Mouse (Mus musculus) adrenal gland, postnatal 4 days (tissue): ENCODE results near the gene Bcar3. TPM values are rescaled to one million over a fixed set of nuclear protein-coding genes. Genes with fewer than 3 reads are reported as not detected.

Experiments used
- DNase-seq, 2 experiments: peaks; one replicate each; pipeline ENCODE4 v3.0.0; 2021 to 2022; ENCODE audit warnings: low spot score in 2 of 2, mixed read lengths in 2 of 2
- total RNA-seq, 2 experiments: library from RNA; stranded (reverse); gene quantifications; 2 replicates each; pipeline ENCODE4 v1.2.3; 2021

Gene Bcar3
- total RNA-seq, 2 experiments from 2014 or later, result 47.6 to 54.2 TPM

DNA sequence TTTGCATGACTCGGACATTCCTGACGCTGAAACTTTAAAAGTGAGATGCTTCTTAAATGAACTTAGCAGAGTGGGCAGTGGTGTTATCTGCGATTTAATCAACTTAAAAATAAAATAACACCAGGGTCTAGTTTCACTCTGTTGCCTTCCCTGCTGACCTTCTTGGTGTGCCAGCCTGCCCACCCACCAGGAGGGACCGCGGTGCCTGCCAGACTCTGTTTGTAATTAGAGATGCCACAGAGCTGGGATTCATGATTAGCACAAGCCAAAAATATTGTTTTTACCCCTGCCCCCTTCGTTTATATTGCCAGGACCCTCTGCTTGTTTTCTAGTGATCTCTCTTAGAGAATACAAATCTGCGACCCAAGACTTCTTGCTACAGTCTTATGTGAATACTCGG, 152.7 kb downstream of the Bcar3 start:
- DNase-seq, result no peak

DNA sequence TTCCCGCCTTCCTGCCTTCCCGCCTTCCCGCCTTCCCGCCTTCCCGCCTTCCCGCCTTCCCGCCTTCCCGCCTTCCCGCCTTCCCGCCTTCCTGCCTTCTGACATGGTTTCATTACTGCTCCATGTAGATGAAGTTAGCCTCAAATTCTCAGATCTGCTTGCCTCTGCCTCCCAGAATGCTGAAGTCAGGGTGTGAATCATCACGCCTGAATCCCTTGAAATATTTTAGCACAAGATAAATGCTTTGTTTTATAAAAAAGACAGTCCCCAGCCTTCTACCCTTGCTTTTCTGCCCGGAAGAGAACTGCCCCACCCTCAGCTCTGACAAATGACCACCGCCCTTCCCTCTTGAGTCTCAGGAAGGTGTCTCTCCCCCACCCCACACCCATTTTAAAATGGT, 154.3 kb downstream of the Bcar3 start:
- no peak for DNase-seq

DNA sequence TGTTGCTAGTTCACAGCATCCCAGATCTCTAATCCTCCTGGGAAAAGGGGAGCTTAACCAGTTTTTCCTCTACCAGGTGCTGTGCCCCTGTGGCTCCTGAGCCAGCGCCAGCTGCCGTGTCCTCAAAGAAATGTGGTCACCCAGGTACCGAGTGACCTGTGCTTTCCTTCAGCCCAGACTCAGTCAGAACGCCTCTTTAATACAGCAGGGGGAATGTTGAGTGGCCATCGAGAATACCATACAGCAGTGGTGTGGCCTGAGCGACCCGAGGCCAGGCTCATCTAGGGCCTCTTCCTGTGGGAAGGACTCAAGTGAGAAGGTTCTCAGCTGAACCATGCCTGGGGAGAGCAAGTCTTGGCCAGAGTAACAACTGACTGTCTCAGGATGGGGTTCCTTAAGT, 156.1 kb downstream of the Bcar3 start:
- DNase-seq, result no peak

DNA sequence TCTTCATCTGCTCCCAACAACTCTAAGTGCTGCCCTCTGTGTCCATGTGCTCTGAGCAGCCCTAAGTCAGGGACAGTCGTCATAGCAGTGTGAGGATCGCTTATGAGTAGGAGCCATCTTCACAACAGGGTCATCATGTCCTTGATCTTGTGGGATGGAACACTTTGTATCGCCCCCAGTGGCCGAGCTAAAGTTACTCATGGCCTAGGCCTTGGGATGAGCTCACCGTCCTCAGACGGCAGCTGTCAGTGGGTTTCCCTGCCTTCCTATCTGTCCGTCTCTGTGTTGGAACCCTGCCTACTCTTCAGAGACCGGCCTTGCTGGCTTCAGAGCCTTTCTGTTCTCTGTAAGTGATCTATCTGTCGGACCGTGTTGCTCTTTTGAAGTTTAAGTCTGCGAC, 159.9 kb downstream of the Bcar3 start:
- peak in 1 of 2 experiments; percentile 40 for DNase-seq

DNA sequence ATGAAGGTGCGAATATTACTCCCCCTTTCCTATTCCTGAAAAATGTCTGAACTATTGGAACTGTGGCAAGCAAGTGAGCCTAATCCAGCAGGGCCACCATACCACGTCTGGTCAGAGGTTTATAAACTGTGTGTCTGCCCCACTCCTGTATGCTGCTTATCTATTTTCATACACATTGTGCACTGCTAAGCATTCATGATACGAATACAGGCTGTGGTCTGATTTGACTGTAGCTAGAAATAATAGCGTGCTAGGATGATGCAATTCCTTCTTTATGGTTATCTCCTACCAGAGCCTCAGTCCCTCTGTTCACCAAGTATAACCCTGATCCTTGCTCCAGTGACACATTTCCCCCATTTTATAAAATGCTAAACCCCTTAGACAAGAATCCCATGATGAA, 162.2 kb downstream of the Bcar3 start:
- no peak for DNase-seq

DNA sequence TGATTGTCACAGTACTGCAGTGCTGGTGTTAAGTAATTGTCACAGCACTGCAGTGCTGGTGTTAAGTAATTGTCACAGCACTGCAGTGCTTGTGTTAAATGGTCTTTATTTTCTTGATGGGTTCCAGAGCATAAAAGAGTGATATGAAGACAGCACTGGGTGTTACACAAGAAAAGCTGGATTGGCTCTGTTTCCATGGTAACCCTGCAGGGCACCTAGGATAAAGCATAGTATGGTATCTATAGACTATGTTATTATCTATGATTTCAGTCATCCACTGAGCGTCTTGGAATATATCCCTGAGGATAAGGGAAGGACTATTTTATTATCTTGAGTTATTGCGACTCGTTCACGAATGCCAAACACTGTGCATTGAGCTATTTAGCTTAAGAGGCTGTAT, 162.9 kb downstream of the Bcar3 start:
- no peak for DNase-seq

DNA sequence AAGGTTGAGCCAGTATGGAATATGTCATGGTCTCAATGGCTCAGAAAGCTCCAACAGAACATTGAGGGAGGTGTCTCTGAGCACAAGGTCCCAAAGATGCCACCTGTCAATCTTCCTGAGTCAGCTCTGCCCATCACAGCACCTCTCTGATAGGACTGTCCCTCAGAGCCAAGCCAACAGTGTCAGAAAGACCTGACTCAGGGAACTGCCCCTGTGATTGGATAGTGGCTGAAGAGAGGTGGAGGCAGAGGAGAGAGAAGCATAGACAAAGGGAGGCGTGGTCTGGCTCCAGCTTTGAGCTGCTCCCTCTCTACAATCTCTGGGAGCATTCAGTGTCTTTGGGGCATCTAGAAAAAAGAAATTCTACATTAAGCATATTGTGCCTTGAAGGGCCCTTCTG, 163.8 kb downstream of the Bcar3 start:
- DNase-seq, result no peak

DNA sequence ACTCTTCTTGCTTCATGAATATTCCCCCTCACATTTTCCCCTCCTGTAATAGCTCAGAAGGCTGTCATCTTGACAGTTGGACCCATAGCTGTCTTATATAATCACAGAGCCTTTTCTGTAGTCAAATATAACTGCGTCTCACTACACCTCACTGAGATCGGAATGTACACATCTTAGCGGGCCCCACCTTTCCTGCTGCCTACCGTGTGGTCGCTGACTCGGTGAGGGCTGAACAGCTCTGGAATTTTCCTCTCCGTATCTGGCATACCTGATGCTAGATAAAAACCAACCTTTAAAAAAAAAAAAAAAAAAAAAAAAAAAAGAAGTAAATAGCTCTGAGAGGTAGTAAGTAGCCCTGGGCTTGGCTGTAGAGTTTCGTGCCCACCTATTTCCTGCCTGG, 164.8 kb downstream of the Bcar3 start:
- no peak for DNase-seq

DNA sequence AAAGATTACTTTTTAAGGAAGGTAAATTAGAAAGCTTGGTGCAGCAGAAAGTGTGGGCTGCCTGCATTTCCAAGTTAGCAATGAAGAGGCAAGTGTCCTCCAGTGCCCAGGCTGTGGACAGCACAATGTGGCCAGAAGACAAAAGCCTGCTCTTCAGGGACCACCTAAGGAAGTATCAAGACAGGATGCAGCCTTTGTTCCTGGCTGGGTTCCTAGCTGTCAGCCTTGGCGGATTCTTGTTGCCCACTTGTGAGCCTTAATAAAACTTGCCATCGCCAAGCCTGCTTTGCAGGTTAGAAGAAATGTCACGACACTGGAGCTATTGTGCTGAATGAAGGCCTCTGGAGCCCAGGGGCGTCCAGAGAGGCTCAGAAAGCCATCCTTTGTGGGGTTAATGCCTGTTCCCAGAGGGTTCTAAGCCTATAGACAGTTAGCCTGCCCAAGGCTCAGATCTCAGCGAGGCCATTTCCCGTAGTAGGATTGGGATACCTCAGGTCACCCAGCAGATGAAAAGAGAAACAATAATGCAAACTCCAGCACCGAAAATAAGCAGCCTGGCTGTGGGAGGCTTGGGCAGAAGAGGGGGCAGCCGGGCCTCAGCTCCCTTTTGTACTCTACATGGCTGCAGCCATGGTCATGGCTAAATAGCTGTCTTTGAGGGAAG, 167.0 kb downstream of the Bcar3 start:
- no peak for DNase-seq

DNA sequence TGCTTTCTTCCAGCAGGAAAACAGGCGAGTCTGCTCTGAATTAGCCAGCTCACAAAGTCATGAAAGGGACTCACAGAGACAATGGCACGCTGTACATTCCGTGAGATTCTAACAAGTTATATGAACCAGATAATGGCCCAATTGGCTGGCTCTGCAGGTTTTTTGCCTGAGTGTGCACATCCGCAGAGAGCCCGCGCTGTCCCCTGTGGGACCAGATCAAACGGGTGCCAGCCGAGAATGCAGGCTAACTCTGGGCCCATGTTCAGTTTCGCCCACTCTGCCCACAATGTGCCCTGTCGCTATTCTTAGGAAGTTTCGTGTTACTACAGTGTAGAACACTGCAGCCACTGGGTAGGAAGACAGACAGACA, 167.6 kb downstream of the Bcar3 start:
- no peak for DNase-seq

DNA sequence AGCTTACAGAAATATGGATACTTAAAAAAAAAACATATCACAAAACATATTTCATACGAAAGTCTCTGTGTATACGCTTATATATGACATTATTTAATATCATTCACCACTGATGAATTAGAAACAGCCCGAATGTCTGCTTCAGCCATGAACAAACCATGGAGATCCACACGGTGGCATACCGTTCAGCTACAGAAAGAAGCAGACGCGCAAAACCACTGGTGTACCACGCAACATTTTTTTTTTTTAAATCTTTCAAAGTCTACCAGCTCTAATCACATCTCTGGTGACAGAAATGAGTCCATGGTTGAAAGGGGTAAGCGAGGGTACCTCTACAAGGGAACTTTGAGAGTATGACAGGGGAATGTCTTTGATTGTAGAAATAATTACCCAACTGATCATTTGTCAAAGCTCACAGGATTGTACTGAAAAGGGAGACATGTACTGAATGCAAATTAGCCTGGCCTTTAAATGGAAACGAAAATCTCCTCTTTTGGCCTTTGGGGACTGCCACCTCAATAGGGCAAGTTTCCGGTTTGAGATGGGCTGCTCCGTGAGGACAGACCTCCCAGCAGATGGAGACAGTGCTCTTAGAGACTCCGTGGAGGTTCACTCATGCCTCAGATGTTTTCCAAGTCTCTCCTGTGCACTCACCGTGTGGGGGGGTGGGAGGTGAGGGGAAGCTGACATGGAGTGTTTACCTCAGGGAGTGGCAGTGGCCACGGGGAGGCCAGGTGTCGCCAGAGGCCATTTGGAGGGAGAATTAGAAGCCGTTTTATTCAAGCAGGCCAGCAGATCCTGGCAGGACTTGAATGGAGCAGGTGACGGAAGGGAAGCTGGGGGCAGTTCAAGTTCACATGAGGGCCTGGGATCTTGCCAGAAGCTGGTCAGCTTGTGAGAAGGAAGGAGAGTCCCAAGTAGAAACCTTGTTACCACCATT, 168.3 kb downstream of the Bcar3 start:
- no peak for DNase-seq

DNA sequence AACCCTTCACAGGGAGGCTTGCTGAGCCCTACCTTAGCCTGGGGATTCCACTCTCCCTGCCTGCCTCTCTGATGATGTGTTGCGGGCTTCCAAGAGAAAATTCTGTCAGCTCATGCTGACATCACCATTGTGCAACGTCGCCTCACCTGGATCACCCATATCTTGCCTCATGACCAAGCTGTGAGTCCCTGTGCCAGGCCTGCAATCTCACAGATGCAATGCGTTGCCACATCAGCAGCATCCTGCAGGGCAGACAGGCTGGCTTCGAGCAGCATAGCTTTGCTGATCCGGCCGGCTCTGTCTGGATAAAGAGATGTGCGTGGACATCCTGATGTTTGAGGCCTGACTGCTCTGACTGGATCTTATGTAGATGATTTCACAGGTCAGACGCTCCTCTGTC, 169.2 kb downstream of the Bcar3 start:
- no peak for DNase-seq

DNA sequence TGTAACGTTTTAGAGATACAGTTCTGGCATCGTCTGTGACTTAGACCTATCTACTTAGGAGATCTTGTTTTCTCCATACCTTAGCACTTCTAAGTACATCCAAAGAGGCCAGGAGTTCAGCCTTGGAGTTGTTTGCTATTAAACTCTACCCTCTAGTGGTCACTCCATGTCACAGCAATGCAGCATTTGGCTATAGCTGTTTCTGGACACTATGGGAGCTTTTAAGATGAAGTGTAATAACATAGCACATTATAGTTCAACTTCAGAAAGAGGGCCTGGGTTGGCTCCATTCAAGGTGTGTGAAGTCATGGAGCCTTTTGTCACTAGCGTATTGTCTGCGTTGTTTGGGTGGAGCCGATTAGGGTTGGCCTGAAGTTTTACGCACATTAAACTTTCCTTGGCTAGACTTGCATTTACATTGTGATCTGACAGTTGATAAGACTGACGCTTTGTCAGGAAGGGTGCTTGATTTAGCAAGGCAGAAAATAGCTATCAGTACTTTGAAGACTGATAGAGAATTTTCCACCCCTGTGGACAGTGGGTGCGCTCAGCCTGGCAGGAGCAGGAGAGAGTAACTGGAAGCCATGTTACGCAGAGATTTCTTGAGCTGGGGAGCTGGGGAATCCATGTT, 172.3 kb downstream of the Bcar3 start:
- no peak for DNase-seq

DNA sequence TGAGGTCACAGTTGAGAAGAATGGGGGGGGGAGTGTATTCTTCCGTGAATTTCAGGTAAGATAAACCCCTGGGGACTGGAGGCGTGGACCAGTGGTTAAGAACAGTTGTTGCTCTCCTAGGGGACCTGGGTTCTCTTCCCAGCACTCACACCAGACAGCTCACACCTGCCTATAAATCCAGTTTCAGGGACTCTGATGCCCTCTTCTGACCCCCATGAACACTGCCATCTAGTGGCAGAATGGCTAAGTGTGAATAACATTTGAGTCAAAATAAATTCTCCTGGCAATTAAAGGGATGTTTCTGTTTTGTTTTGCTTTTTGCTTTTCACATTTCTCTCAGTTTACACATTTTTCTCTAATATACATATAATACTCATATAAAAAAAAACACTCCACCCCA, 174.0 kb downstream of the Bcar3 start:
- DNase-seq, result no peak

DNA sequence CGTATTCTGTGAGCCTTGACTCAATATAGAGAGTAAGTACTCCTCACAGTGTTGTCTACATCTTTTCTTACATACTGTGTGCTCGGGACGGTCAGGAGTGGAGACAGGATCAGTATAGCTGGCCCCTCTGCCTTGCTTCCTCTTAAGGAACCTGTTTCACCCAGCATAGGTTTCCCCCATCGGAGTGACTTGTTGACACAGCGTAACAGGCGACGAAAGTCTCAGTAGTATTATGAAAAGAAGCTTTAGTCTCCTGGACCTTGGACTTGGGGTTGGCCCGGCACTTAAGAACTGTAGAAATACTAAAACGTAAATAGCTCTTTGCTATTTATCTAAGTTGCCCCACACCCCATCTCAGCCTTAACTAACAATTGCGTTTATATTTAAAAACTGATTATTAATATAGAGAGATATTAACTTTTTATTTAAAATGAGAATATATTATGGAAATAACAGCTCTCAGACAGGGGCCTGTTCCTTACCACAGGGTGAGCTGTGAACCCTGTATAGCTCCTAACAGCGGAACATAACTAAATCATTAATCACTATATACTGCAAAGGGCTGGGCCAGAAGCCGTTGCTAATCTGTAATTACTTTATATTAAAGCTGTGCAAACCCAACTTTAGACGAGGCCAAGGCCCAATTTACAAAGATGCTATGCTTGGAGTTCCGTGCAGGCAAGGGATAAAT, 176.5 kb downstream of the Bcar3 start:
- no peak for DNase-seq

DNA sequence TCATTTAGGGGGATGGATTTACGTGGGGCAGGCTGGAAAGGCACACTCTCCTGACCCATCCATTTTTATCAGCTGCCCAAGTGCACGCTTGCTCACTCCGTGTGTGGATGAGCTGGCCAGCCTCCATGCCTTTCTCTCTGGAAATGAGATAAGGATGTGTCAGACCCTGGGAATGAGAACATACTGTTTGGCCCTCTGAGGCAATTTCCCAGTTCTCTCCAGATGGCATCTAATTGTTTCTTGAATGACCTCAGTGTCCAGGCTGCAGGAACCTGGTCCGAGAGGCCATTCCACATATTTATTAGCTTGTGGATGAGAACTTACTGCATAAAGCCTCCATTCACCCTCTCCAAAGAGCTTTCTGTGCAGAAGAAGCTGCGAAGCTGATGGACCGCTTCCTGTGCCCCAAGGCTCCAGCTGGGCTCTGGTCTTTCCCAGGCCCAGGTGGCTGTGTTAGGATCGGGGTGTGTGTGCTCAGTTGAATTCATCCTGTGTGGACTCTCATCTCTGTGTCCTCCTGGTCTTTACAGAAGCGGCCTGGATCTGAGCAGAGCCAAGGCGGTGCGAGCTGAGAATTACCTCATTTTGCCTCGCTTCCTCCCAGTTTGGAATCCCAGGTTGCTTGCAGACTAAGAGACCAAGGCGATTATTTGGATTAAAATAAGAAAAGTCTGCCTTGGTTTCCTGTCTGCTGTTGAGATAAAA, 177.2 kb downstream of the Bcar3 start:
- DNase-seq, result no peak

DNA sequence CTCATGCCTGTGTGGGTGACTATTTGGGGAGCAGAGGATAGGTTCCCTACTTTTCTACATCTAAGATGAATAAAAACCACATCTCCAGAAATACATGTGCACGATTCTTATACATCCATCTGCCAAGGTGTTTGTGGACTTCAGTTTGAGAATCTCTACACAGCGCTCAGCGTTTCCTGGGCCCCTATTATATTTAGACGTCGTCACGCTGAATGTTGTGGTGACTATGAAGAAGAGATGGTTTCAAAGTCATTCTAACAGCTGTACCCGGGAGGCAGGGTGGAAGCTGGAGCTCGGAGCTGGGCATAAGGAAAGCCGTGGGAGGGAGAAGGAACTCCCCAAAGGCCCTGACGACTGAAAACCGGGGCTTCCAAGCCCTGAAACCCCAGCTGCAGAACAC, 178.5 kb downstream of the Bcar3 start:
- DNase-seq, result no peak

DNA sequence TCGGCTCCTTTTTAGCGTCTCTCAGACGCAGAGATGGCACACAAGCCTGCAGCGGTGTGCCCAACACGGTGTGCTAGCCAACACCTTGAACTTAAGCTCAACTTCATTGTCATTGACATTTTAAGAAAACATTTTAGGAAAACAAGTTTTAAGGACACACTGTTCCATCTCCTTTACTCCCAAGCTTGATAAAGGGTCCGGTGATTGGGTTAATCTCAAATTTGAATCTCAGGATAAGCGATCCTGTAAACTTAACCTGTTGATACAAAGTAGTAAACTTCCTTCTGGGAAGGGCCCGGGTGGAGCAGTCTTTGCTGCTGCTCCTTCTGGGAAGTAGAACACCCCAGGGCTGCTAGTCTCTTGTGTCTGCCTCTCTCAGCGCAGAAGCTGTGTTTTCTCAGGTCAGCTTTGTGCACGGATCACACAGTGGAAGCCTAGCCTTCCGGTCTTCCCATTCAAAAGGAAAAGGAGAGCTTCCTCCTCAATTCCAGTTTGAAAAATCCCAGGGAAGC, 179.6 kb downstream of the Bcar3 start:
- DNase-seq, result no peak

DNA sequence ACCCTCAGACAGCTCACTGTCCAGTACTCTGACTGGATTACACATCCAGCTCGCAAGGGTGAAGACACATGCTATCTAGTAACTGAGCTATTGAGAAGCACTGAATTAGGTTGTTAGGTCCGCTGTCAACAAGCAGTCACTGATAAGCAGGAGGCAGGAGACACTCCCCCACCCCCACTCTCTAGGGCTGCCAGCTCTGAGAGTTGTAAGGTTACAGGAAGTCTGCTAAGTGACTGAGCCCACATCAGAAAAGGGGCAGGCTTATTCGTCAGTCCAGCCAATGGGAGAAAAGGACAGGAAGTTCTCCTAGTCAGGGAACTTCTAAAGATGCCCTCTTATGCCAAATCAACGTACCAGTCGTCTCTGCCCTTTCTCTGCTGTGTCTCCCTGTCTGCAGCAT, 180.1 kb downstream of the Bcar3 start:
- peak in 1 of 2 experiments; percentile 60 for DNase-seq

DNA sequence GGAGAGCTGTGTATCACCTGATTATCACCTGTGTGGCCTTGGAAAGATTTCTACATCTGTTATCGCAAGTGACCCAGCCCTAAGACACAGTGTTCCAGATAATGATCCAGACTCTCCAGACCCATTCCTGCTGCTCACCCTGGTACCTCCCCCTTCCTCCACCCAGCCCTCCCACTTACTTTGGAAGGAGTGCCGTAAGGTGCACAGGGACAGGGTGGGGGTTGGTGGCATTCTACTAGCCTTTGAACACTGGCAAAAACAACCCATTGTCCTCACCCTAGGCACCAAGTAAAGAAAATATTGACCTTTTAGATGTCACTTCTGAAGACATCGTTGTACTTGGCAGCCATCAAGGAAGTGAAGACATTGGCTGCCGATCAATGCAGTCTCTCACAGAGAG, 180.9 kb downstream of the Bcar3 start:
- DNase-seq, result no peak

DNA sequence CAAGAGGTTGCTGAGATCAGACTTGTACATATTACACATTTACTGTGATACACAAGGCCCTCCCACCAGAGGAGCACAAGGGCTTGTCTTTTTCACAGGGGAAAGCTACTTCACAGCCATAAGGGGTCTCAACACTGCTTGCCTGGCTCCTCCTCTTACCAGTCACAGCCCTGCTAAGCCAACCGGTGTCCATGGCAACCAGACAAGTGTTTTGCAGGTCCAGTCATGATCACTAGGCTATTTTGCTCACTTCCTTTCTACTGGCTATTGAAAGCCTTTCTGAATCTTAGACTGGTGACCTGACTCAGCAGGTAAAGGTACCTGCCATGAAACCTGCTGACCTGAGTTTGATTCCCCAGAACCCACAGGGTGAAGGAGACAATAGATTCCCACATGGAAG, 181.8 kb downstream of the Bcar3 start:
- DNase-seq, result no peak
